Mouse (Mus musculus): Measurements from ENCODE around the gene Fam168a.

DNA sequence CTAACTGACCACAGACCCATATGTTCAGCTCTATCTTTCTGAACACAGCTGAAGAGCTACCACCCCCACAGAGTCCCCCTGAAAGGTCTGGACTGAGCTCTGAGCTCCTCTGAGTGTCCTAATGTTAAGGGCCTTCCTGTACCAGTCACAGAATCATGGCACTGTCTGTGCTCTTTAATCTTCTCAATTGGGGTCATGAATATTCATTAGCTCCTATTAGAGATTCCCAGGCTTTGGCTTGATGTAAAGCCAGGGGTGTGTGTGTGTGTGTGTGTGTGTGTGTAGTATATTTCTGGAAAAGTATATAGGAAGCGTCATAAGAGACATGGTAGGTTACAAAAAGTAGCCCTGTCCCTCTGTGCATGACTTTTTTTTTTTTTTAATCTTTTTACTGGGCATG, 23.2 kb upstream of the Fam168a start:
- no peak for TF ChIP-seq CTCF (IDR thresholded peaks at IDR 0.05; ENCODE audit: low read depth)
- no peak for TF ChIP-seq EP300 (optimal IDR thresholded peaks at IDR 0.05)
